8 mouse cellular contexts compared by ENCODE assay signal in genomic region chr10:81413310-81414261, GRCm38 (mm10). TPM values are rescaled to one million over a fixed set of nuclear protein-coding genes. Genes with fewer than 3 reads are reported as not detected.
A peak's percentile ranks its signal among the peaks of the same experiment; 100 is the strongest.
DNase-seq lines count a peak whose midpoint lies in the region; ATAC-seq and TF ChIP-seq lines count a peak whose summit lies in the region.

No protein-coding gene starts in this region.

- no peak for TF ChIP-seq EP300 in CH12.LX (IDR thresholded peaks at IDR 0.05; ENCODE audit: low read length)

- no peak for TF ChIP-seq POLR2A in CH12.LX (IDR thresholded peaks at IDR 0.05; ENCODE audit: low read depth, low read length)

- 28% methylated on average over 26 of the region's 26 CpGs for WGBS in forebrain, embryonic 16.5 days
- WGBS in lung, embryonic 15.5 days, result 22% methylated on average over 26 of the region's 26 CpGs

- no peak overlapping the region for H3K4me3 ChIP-seq in CH12.LX (replicated peaks in 1 of 3; ENCODE audit: low read depth in 2 of 3, low read length in 2 of 3, poor library complexity in 1 of 3)
- no peak overlapping the region for H3K4me3 ChIP-seq in forebrain, embryonic 16.5 days (replicated peaks; ENCODE audit: low read length)
- peak overlapping the region; percentile 22 for H3K4me3 ChIP-seq in lung, embryonic 15.5 days

- in situ Hi-C loops in CH12.LX (cut with MboI; ENCODE audit: low pct_ligation_motif_present, low pct_unique_long_range_greater_than_20kb, low sequenced_read_pairs), result no loop called here

- dilution Hi-C loops in CH12.LX (cut with MboI; ENCODE audit: extremely low pct_ligation_motif_present, extremely low pct_unique_long_range_greater_than_20kb, low sequenced_read_pairs), result no loop called here

- 0 out of 4 replicates have a peak, but pooled peaks of 1 of the 2 experiments have one; percentile 11 for TF ChIP-seq CTCF in CH12.LX (conservative IDR thresholded peaks at IDR 0.05 in 1 of 2, IDR thresholded peaks at IDR 0.05 in 1 of 2; ENCODE audit: low read depth in 2 of 2, low read length in 2 of 2)

- DNase-seq in CH12.LX (ENCODE audit: extremely low read depth), result no peak
- peak; percentile 93 for DNase-seq in adrenal gland, postnatal 14 days
- DNase-seq in heart, postnatal 25 days (ENCODE audit: low spot score), result peak; percentile 89
- peak; percentile 73 to 86 for DNase-seq in layer of hippocampus, adult 18-20 months (ENCODE audit: low spot score in 2 of 2)
- peak; percentile 85 for DNase-seq in ovary, postnatal 36 days (ENCODE audit: low spot score)
- no peak for DNase-seq in B cell, adult 2 months

- no peaks in the 10 kb centered on the region for H3K27me3 ChIP-seq in CH12.LX (replicated peaks)
- H3K27me3 ChIP-seq in forebrain, embryonic 16.5 days (replicated peaks; ENCODE audit: control insufficient read depth, insufficient read depth, low read length), result no peaks in the 10 kb centered on the region
- H3K27me3 ChIP-seq in lung, embryonic 15.5 days, result no peaks in the 10 kb centered on the region

- peaks cover 16 to 47% of the 10 kb centered on the region in 2 experiments for H3K36me3 ChIP-seq in CH12.LX (replicated peaks in 1 of 2; ENCODE audit: control insufficient read depth in 1 of 2, insufficient read depth in 1 of 2, low read length in 1 of 2)
- no peaks in the 10 kb centered on the region for H3K36me3 ChIP-seq in forebrain, embryonic 16.5 days (ENCODE audit: control insufficient read depth, insufficient read depth)
- H3K36me3 ChIP-seq in lung, embryonic 15.5 days, result 0 out of 2 replicates have a peak, but pooled peaks cover under 1% of the 10 kb centered on the region

- no peak overlapping the region for H3K9ac ChIP-seq in CH12.LX (ENCODE audit: insufficient read depth, low read depth)
- H3K9ac ChIP-seq in forebrain, embryonic 16.5 days (replicated peaks; ENCODE audit: low read depth, low read length), result peak overlapping the region; percentile 45; the same call in 1 of the 2 replicates
- peak overlapping the region; percentile 9; the same call in 1 of the 2 replicates for H3K9ac ChIP-seq in lung, embryonic 15.5 days

- peaks cover 58 to 71% of the 10 kb centered on the region in 2 experiments for H3K4me1 ChIP-seq in CH12.LX (ENCODE audit: control insufficient read depth in 1 of 2, insufficient read depth in 2 of 2)
- H3K4me1 ChIP-seq in forebrain, embryonic 16.5 days (replicated peaks; ENCODE audit: control insufficient read depth, insufficient read depth, low read length), result peaks cover 60% of the 10 kb centered on the region
- H3K4me1 ChIP-seq in lung, embryonic 15.5 days, result peaks cover 99% of the 10 kb centered on the region

- H3K9me3 ChIP-seq in CH12.LX (replicated peaks; ENCODE audit: low read length), result no peaks in the 10 kb centered on the region
- no peaks in the 10 kb centered on the region for H3K9me3 ChIP-seq in forebrain, embryonic 16.5 days (ENCODE audit: control insufficient read depth, low read length)
- no peaks in the 10 kb centered on the region for H3K9me3 ChIP-seq in lung, embryonic 15.5 days

- H3K4me2 ChIP-seq in CH12.LX (ENCODE audit: insufficient read depth, low read depth, poor library complexity, severe bottlenecking), result no peak overlapping the region
- peak overlapping the region; percentile 17 for H3K4me2 ChIP-seq in forebrain, embryonic 16.5 days (ENCODE audit: low read length)
- H3K4me2 ChIP-seq in lung, embryonic 15.5 days, result peak overlapping the region; percentile 49

- no peak for TF ChIP-seq RAD21 in CH12.LX (IDR thresholded peaks at IDR 0.05; ENCODE audit: low read depth, low read length)

- 0 out of 2 replicates have a peak, but pooled peaks cover 8% of the 10 kb centered on the region for H3K79me2 ChIP-seq in CH12.LX (replicated peaks; ENCODE audit: control insufficient read depth, extremely low read depth, insufficient read depth, poor library complexity, severe bottlenecking)

- no peak for ATAC-seq in forebrain, embryonic 16.5 days
- peak; percentile 19; the same call in 1 of the 2 replicates for ATAC-seq in lung, embryonic 15.5 days (ENCODE audit: borderline replicate concordance, extremely low read depth, low FRiP score, low TSS enrichment)

- intact Hi-C loops in heart, postnatal 25 days (cut with DNase I), result no loop called here

- H3K27ac ChIP-seq in CH12.LX (ENCODE audit: insufficient read depth, low read depth), result no peak overlapping the region
- no peak overlapping the region for H3K27ac ChIP-seq in forebrain, embryonic 16.5 days (ENCODE audit: low read length)
- H3K27ac ChIP-seq in lung, embryonic 15.5 days, result peak overlapping the region; percentile 98

TF ChIP-seq in CH12.LX, 34 proteins besides CTCF, POLR2A, EP300 and RAD21:
- TF ChIP-seq MAX (IDR thresholded peaks at IDR 0.05; ENCODE audit: low read length), result no peak
- peak; percentile 46; the same call in 1 of the 2 replicates for TF ChIP-seq ZKSCAN1 (IDR thresholded peaks at IDR 0.05; ENCODE audit: borderline replicate concordance, low read depth, low read length)
- no peak for TF ChIP-seq JUN (IDR thresholded peaks at IDR 0.05; ENCODE audit: insufficient read depth, low read depth, low read length)

RNA-seq across cellular contexts. Expression of gene Smim24, which starts 20.7 kb away (rescaled TPM):
- total RNA-seq in CH12.LX (2012; rRNA removed) (0.13 and 0.34 TPM in 2 replicates), CH12.LX (2014; rRNA removed) (not detected in 2 replicates)
- 0.64 TPM in 1 of 2 replicates, not detected in the other for polyA plus RNA-seq in CH12.LX (2012; ENCODE audit: insufficient read length, low read depth)
- total RNA-seq in adrenal gland, postnatal 14 days (2021), result 0.94 and 1.9 TPM in 2 replicates
- polyA plus RNA-seq in forebrain, embryonic 16.5 days (2015; fragmentation: Nextera tagmentation; extraction: Ambion mirVana), result 1.2 and 1.8 TPM in 2 replicates
- total RNA-seq in heart, postnatal 25 days (2021), result 1 to 10 TPM; 2.0 TPM
- total RNA-seq in layer of hippocampus, adult 18-20 months (2021), result 1 to 10 TPM; 1.8 to 2.4 TPM
- 4.4 TPM in 2 replicates for polyA plus RNA-seq in lung, embryonic 15.5 days (2015; fragmentation: Nextera tagmentation; extraction: Ambion mirVana)

RNA-seq across cellular contexts. Expression of gene Gm48552, which starts 24.8 kb away (rescaled TPM):
- total RNA-seq in CH12.LX (2012; rRNA removed), result 0.29 and 1.1 TPM in 2 replicates
- total RNA-seq in CH12.LX (2014; rRNA removed), result 0.65 and 0.98 TPM in 2 replicates
- polyA plus RNA-seq in CH12.LX (2012; ENCODE audit: insufficient read length, low read depth), result 0.46 and 1.2 TPM in 2 replicates
- total RNA-seq in adrenal gland, postnatal 14 days (2021), result 0.64 and 2.1 TPM in 2 replicates
- polyA plus RNA-seq in forebrain, embryonic 16.5 days (2015; fragmentation: Nextera tagmentation; extraction: Ambion mirVana), result 1.0 and 2.2 TPM in 2 replicates
- total RNA-seq in heart, postnatal 25 days (2021), result under 1 TPM in 1 of 2 experiments, not detected in 1; 0.70 TPM
- 1 to 10 TPM; 4.2 to 6.9 TPM for total RNA-seq in layer of hippocampus, adult 18-20 months (2021)
- polyA plus RNA-seq in lung, embryonic 15.5 days (2015; fragmentation: Nextera tagmentation; extraction: Ambion mirVana), result 0.45 and 2.3 TPM in 2 replicates

RNA-seq across cellular contexts. Expression of gene Gm48551, which starts 29.3 kb away (rescaled TPM):
- total RNA-seq in CH12.LX (2012; rRNA removed), result 1.2 and 1.5 TPM in 2 replicates
- total RNA-seq in CH12.LX (2014; rRNA removed), result 0.96 and 1.0 TPM in 2 replicates
- polyA plus RNA-seq in CH12.LX (2012; ENCODE audit: insufficient read length, low read depth), result 3.2 and 3.4 TPM in 2 replicates
- total RNA-seq in adrenal gland, postnatal 14 days (2021), result 0.48 and 1.6 TPM in 2 replicates
- 6.2 and 8.8 TPM in 2 replicates for polyA plus RNA-seq in forebrain, embryonic 16.5 days (2015; fragmentation: Nextera tagmentation; extraction: Ambion mirVana)
- total RNA-seq in heart, postnatal 25 days (2021), result under 1 TPM; 0.61 to 0.78 TPM
- total RNA-seq in layer of hippocampus, adult 18-20 months (2021), result 1 to 10 TPM; 4.1 to 4.8 TPM
- 1.6 and 2.7 TPM in 2 replicates for polyA plus RNA-seq in lung, embryonic 15.5 days (2015; fragmentation: Nextera tagmentation; extraction: Ambion mirVana)

RNA-seq across cellular contexts. Expression of gene Dohh, which starts 29.4 kb away (rescaled TPM):
- total RNA-seq in CH12.LX (2012; rRNA removed) (131 and 143 TPM in 2 replicates), CH12.LX (2014; rRNA removed) (81.7 and 83.0 TPM in 2 replicates)
- 78.2 and 93.5 TPM in 2 replicates for polyA plus RNA-seq in CH12.LX (2012; ENCODE audit: insufficient read length, low read depth)
- total RNA-seq in adrenal gland, postnatal 14 days (2021), result 52.6 and 55.6 TPM in 2 replicates
- polyA plus RNA-seq in forebrain, embryonic 16.5 days (2015; fragmentation: Nextera tagmentation; extraction: Ambion mirVana), result 86.0 and 91.0 TPM in 2 replicates
- total RNA-seq in heart, postnatal 25 days (2021), result 10 to 100 TPM; 52.0 to 56.2 TPM
- 10 to 100 TPM; 82.0 to 82.9 TPM for total RNA-seq in layer of hippocampus, adult 18-20 months (2021)
- 75.9 and 79.8 TPM in 2 replicates for polyA plus RNA-seq in lung, embryonic 15.5 days (2015; fragmentation: Nextera tagmentation; extraction: Ambion mirVana)

RNA-seq across cellular contexts. Expression of gene Fzr1, which starts 35.3 kb away (rescaled TPM):
- 38.8 and 44.5 TPM in 2 replicates for total RNA-seq in CH12.LX (2012; rRNA removed)
- total RNA-seq in CH12.LX (2014; rRNA removed), result 29.5 and 33.1 TPM in 2 replicates
- 67.7 and 75.4 TPM in 2 replicates for polyA plus RNA-seq in CH12.LX (2012; ENCODE audit: insufficient read length, low read depth)
- 40.5 and 43.3 TPM in 2 replicates for total RNA-seq in adrenal gland, postnatal 14 days (2021)
- polyA plus RNA-seq in forebrain, embryonic 16.5 days (2015; fragmentation: Nextera tagmentation; extraction: Ambion mirVana), result 121 and 133 TPM in 2 replicates
- total RNA-seq in heart, postnatal 25 days (2021), result 10 to 100 TPM; 27.7 to 32.3 TPM
- 10 to 100 TPM; 70.8 to 72.5 TPM for total RNA-seq in layer of hippocampus, adult 18-20 months (2021)
- 110 and 115 TPM in 2 replicates for polyA plus RNA-seq in lung, embryonic 15.5 days (2015; fragmentation: Nextera tagmentation; extraction: Ambion mirVana)

Comparison
In these comparisons a context has a peak if more than half of its experiments do, and no peak if none do; other contexts are left out.
1. DNase-seq: peak in adrenal gland, postnatal 14 days (single experiment), heart, postnatal 25 days (single experiment), layer of hippocampus, adult 18-20 months (2 of 2) and ovary, postnatal 36 days (single experiment); none in CH12.LX (single experiment) and B cell, adult 2 months (0 of 2).